Mouse (Mus musculus): ENCODE data around the gene Ap1ar. TPM values are rescaled to one million over a fixed set of nuclear protein-coding genes. Genes with fewer than 3 reads are reported as not detected.
"Not testable (repeated sequence)": the region's sequence is repeated elsewhere in the genome, so short reads cannot be mapped to it uniquely, and the experiment has no call there.

Ap1ar gene
- total RNA-seq, 4 experiments from 2014 or later = 34.6 to 43.5 (median 42.4) TPM

DNA sequence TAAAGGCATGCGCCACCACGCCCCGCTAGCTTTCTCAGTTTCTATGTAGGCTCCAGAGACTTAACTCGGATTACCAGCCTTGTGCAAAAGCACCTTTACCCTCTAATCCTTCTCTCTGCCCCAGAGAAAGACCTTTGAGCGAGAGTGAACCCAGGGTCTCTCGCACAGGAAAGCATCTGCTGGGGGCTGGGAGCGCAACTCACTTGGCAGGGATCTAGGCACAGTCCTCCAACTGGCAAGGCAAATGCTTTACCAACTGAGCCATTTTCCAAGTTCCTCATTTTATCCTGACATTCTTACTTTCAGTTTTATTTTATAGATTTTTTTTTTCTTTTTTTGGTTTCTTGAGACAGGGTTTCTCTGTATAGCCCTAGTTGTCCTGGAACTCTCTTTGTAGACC, 44.3 kb downstream of the Ap1ar start:
- DNase-seq = no peak

DNA sequence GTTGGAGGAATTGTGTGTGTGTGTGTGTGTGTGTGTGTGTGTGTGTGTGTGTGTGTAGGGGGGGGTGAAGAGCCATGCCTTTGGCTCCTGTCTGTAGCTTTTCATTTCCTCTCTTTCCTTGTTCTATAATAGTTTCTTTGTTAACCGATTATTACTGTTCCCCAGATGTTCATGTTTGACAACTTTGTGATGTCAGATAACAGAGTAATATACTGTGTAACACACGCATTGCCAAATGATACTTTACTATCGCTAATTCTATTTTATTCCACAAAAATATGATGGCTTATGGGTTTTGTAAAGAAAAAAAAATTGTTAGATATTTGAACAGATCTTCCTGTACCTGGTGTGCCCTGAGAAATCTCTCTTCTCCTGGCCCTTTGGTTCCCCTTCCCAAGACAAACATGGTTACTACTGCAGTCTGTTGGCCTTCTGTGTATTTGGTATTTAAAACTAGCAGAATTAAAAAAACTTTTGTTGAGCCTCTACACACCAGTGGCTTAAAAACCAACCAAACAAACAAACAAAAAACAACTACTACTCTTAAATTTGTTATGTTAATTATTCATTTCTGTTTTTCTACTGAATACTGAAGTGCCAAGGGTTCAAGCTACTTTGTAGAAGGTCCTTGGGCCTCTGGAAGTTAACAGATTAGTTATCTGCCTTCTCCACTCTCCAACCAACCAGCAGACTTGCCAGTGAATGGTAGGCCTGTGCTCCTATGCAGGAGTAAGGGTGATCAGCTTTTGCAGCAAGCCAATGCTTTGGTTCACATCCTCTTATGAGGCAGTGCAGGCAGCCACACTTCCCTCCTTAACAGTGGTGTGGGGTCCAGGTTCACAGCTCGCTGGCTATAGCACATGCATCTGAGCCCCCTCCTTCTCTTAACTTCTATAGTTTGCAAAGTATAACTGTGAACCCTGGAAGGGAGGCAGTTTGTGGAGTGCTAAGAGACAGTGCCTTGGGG, 45.4 kb downstream of the Ap1ar start:
- DNase-seq = no peak

DNA sequence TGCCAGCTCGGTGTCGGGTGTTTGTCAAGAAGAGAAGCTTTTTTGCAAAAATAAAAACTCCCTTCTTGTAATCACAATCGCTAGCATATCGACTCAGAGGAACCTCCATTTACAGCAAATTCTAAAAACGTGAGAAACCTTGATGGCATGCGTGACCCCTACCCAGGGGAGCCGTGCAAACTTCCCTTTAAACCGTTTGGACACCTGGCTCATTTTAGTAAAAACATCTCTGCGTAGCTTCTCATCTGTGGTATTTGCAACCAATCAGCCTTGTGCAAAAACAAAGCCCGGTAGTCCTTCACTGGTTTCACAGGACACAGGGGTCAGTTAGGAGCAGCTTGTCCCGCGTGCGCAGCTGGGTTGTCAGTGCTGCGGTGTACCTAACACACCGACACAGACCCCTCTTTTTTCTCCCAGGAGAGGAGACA, 46.3 kb downstream of the Ap1ar start:
- no peak for DNase-seq

DNA sequence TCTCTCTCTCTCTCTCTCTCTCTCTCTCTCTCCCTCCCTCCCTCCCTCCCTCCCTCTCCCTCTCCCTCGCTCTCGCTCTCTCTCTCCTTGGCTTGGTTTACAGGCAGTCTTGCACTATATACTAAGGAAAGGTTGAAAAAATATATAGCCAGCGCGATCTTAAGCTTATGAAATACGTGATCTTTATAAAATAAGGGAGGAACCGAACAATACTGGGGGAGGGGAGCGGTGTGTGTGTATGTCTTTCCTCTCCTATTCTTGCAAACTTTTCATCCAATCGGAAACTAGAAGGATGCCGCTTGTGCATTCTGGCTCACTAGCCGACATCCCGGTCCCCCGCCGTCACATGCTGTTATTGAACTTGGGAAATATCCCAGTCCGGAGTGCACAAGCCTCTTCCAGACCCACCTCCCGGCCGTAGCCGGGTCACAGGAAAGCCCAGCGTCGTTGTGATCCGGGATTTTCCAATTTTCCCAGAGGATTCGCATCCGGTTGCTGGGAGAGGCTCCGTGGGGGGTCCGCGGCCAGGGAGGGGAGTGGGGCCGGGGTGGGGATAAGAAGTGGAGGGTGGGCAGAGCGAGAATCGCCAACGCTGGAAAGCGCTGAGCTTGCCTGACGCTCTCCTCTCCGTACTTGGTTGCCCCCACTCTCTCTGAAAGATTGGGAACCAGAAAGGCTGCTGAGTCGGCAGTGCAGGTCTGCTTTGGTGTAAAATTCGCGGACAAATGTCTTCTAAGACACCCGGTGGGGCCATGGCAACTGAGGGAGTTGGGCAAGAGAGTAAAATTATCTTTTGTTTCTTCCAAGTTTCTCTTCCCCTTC, 46.9 kb downstream of the Ap1ar start:
- DNase-seq = no peak

DNA sequence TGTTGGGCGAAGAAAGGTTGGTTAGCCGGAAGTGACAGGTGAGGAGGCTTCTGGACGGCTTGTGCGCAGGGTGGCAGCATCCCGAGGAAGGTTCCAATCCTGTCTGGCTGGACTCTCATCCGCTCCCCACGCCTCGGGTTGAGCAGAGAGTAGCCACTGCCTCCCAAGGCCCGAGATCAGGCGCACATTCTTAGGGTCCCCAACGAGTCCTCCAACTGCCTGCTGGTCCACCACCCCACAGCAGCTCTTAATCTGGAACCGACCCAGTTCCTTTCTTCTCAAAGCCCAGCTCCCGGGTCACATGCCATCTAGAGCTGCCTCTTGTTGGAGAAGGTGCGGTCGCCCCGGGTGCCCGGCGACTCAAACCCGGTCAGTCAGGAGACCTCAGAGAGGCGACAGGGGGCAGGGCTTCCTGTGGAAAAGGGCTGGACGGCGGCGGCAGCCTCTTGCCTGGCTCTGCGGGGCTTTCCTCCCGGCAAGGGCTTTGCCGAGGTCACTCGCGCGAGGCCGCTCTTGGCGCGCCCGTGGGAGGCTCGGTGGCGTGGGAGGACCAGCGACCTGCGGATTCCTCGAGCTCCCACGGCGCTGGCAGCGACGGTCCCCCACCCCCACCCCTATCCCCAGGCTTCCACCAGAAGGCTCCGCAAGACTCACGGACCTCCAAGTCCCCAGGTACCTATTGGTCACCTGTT, 47.7 kb downstream of the Ap1ar start, which contains the start of gene Tifa:
Tifa (plus strand) TSS at position 306 of the 692 bp plus-strand sequence.
- peak; percentile 71 for DNase-seq

DNA sequence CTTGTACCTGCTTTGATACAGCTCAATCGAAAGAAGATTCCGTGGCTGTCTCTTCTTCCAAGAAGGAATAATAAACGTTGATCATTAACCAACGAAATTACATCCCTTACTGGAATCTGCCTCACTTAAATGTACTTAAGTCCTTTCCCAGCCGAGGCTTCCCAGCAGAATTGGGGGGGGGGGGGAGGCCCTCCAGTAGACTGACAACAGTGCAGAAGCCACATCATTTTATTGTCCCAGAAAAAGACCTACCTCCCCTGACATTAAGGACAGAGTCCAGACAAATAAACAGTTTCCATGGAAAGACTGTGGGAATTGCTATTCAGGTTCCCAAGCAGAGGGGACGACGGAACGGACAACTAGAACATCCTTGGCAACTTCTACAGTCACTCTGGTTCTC, 48.4 kb downstream of the Ap1ar start:
- no peak for DNase-seq

DNA sequence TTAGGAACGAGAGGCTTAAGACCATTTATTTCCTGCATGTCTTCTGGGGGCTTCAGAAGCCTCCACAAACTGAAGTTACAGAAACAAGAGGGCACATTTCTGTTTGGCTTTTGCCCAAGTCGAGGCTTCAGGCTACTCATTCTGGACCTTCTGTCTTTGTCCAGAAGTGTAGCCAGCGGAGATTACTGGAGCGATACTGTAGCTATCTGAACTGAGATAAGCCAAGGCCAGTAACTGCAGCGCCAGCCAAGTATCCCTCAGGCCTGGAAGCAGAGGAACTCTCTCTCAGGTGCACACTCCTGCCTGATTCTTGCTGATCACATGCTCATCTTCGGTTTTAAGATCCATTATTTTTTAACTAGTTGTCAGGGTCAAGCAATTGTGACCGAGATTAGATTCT, 49.3 kb downstream of the Ap1ar start:
- no peak for DNase-seq

DNA sequence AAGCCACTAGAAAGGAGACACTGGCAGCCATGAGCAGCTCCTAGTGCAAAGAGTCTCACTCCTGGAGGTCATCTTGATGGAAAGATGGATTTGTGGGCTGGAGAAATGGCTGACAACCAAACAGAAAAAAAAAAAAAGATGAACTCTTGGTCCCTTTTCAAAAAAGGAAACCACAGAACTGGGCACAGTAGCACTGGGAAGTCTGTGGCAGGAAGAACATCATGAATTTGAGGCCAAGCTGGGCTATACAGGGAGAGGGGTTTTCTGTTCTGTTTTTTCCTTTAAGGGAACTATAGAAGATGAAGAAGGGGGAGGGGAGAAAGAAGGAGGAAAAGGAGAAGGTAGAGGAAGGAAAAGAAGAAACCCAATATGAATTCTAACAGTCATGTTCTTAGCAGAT, 50.3 kb downstream of the Ap1ar start:
- DNase-seq = no peak

DNA sequence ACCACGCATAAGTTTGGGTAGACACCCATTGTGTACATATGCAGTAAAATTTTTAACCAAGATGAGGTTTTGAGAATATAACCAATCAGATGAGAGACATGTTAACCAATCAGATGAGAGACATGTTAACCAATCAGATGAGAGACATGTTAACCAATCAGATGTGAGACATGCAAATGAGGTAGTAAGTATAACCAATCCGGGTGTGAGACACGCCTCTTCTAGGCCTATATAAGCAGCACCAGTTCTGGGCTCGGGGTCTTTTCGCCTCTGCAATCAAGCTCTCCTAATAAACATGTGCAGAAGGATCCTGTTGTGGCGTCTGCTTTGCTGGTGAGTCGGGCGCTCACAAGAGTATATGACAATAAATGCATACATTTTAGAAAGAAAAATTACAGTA, 53.6 kb downstream of the Ap1ar start:
- DNase-seq = not testable (repeated sequence)

DNA sequence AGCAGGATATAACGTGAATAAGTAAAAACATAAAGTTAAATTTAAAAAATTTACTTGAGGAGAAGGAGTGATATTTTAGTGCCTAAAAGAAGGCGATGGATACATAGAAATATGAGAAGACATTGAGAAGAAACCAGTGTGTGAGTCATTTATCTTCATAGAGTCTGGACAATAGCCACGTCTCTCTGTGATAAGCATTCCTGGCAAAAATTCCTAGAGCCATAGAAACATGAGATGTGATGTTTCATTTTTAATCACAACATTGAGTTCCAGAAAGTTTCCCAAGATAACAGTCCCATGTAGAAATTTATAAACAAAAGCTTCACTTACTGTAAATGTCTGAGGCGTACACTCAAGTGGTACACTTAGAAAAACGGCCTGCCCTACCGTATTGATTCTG, 54.4 kb downstream of the Ap1ar start:
- no peak for DNase-seq

DNA sequence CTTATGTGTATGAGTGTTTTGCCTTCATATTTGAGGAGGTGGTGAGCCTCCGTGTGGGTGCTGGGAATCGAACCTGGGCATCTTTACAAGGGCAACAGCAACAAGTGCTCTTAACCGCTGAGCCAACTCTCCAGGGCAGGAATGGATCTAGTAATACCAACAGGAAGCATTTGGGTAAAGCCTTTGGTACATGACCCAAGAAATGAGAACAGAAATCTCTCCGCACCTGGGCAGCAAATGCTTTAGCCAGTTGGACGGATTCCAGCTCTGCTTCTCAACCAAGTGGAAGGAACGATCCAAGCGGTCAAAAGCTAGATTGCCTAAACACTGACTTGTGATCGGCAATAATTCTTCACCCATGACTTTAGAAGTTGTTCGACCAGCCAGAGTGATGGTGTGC, 56.4 kb downstream of the Ap1ar start:
- no peak for DNase-seq

DNA sequence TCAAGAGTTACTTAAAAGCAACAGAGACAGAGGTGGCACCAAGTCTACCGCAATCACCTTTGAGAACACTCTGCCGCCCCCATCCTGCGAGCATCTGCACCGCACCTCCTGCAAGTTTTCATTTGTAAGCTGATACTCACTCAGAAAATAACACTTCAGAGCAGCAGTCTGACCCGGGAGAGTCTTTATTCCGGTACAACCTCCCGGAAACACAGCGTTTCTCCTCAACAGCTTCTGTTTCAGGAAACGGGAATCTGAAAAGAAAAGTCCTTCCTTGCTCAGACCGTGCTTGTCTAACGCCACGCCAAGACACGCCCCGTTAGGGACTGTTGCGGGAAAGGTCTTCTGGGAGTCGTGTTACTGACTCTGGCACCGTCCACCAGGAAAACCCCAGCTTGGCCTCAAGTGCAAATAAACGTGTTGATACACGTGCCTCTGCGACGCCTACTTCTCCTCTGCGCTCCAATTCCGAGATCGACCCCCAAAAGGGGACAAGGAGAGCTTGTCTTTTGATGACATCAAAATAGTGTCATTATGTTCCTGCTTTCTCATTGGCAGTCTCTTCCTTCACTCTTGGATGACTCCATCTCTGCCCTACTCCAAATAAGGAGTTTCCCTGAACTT, 57.2 kb downstream of the Ap1ar start, which contains the start of gene Alpk1:
Alpk1 (minus strand) TSS at position 507 of the 624 bp plus-strand sequence.
- DNase-seq = peak; percentile 69

DNA sequence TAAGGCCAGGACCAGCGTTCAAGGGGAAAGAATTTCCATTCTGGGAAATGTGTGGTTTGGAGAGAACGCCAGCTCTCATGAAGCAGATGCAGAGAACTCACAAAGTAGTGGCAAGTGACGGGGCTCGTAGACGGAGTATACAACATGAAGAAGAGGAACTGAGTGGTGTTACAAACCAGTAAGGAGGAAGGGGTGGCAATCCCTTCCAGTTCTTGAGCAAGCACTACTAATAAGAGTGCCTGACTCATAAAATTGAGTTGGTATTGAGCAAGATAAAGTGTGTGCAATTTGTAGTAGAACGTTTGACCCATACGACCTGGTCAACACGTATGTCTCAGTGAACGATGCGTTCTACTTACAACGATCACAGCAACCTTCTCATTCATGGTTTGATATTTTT, 68.2 kb downstream of the Ap1ar start:
- DNase-seq = no peak

DNA sequence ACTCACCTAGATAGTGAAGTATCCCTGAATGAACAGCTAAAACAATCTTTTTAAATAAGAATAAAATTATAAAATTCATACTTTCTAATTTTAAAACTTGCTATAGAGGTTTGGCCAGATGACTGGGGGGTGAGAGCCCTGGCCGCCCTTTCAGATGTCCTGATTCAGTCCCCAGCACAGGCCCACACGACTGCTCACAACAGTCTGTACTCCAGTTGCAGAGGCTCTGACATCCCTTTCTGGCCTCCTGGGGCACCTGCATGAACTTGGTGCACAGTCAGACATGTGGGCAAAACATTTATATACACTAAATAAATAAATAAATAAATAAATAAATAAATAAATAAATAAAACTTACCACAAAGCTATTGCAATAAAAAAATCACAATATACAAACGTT, 71.4 kb downstream of the Ap1ar start:
- no peak for DNase-seq

DNA sequence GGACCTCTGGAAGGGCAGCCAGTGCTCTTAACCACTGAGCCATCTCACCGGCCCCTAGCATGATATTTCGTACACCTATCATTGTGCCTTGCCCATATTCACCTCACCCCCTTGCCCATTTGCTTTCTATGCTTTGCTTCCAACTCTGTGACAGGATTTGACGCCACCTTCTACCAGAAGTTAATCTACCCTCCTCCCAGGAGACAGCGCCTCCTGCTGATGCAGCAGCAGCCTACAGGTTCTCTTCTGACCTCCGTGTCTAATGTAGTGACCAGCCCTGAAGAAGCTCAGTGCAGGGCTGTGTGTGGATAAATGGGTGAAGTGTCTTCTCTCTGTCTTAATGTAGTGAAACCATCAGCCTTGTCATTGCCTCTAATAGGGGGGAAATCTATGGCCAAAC, 72.8 kb downstream of the Ap1ar start:
- DNase-seq = no peak

DNA sequence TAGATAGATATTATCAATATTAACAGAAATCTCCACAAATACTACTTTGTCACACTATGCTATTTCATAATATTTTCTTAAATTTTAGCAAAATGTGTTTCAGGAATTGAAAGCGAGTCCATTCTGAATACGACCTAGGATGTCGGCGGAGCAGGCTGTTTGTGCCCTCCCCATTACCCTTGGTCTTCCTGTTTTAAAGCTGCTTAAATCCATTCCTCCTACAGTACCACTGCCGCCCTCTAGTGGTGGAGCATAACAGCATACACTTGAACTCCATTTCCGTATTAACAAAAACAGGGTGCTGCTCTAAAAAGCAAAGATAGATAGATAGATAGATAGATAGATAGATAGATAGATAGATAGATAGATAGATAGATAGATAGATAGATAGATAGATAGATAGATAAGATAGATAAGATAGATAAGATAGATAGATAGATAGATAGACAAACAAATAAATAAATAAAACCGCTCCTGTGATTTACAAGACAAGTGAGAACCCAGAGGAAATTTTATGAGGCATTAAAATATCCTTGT, 74.2 kb downstream of the Ap1ar start:
- DNase-seq = peak; percentile 49

DNA sequence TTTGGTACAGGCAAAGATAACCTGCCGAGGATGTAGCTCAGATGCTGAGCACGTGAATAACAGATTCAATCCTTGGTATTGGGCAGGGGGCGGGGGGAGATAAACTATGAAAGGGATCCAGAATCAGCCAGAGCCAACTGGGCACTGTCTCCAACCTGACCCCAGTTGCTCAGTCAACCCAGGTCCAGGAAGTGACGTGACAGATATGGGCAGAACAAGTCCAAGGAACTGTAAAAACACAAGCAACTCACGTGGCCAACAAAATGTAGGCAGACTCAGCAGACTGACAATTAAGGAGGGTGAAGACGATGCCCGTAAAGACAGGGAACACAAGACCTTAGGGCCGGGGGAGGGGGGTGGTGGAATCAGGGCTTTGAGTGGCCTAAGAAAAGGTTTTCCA, 74.9 kb downstream of the Ap1ar start:
- DNase-seq = no peak

DNA sequence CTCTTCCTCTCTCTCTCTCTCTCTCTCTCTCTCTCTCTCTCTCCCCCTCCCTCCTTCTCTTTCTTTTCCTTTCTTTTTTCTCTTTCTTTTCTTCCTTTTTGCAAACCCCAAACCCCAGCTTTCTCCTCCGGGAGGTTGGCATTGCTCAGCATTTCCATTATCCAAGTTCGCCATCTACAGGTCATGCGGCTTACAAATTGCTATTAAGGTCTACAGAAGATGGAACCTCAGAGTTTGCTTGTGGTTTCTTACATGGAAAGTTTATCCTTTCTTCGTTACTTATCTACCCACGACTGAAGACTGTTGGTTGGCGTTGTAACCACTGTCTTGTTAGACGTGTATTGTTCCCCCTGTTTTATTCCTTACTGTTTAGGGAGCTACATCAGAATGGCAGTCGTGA, 78.1 kb downstream of the Ap1ar start:
- no peak for DNase-seq

DNA sequence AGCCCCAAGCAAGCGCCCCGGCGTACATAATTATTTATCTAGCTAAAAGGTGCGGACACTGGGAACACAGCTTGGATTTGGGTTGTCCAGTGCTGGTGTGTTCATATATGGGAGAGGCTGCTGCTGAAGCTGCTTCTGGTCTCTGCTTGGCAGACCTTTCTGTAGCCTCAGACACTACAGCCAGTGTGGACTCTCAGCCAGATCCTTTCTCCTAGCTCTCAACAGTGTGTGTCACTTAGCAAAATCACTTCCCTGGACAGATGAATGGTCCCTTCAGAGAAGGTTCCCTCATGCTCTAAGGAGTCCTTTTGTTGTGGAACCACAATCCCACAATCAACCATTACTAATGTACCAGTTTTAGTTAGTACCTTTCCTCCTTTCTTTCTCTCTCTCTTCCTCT, 78.5 kb downstream of the Ap1ar start:
- DNase-seq = no peak

DNA sequence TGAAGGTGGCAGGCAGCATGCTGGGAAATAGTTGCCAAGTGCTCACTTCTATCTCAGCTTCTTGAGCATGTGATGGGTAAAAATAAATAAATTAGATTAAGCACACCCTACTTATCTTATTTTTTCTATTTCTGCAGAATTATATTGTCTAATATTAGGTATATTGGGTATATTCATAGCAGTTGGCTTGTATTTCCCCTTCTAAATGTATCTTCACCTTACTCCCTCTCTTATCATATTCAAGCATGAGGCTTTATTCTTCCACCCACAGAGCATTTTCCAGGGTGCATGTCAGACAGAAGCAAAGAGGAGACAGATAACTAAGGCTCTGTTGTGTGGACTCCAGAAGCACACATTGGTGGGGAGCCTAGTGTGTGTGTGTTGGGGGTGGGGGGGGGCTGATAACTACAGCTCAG, 79.4 kb downstream of the Ap1ar start:
- no peak for DNase-seq
